Mouse (Mus musculus): ENCODE data around the gene Myadm. TPM values are rescaled to one million over a fixed set of nuclear protein-coding genes. Genes with fewer than 3 reads are reported as not detected.
A peak's percentile ranks its signal among the peaks of the same experiment; 100 is the strongest.

Myadm gene
- polyA plus RNA-seq, 1 experiment, result 280 TPM

DNA sequence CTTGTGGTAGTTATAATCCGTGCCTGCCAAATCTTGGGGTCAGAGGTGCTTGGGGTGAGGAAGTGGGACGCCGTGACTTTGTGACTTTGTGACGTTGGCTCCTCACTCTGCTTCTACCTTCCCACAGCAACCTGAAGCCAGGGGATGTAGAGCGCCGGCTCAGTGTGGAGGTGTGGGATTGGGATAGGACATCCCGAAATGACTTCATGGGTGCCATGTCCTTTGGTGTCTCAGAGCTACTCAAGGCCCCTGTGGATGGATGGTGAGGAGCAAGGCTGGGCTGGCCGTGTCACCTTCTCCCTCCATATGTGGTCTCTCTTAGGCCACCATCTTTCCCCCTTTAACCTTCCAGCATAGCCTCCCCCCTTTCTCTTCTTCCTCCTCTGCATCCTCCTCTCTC, 24.7 kb downstream of the Myadm start:
- H3K27ac ChIP-seq (ENCODE audit: insufficient read depth, low read depth, low read length), result no peak overlapping the region
- H3K4me3 ChIP-seq (ENCODE audit: insufficient read depth, low read length), result no peak overlapping the region
- TF ChIP-seq POLR2A (IDR thresholded peaks at IDR 0.05; ENCODE audit: borderline replicate concordance, low read depth, low read length) (no peak), CTCF (IDR thresholded peaks at IDR 0.05; ENCODE audit: low read depth, low read length) (no peak)
- H3K4me1 ChIP-seq (ENCODE audit: control insufficient read depth, insufficient read depth, low read length), result peaks cover 4% of the 10 kb centered on the region

DNA sequence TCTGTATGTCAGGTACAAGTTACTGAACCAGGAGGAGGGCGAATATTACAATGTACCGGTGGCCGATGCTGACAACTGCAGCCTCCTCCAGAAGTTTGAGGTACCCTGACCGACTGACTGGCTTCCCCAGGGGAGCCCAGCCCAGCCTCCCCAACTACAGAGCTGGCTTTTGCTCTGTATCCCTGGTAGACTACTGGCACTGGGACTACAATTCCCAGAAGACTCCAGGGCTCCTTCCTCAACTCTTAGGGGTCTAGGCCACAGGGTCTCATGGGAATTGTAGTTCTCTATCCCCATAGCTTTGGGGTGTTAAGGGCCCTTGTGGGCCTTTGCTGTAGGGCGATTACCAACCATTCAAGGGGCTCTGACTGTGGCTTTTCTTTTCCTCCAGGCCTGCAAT, 25.2 kb downstream of the Myadm start:
- no peak for TF ChIP-seq POLR2A (IDR thresholded peaks at IDR 0.05; ENCODE audit: borderline replicate concordance, low read depth, low read length)
- H3K4me1 ChIP-seq (ENCODE audit: control insufficient read depth, insufficient read depth, low read length), result no peaks in the 10 kb centered on the region
- H3K27ac ChIP-seq (ENCODE audit: insufficient read depth, low read depth, low read length), result no peak overlapping the region
- no peak overlapping the region for H3K4me3 ChIP-seq (ENCODE audit: insufficient read depth, low read length)

- Histone ChIP-seq H3K27ac (ENCODE audit: insufficient read depth, low read depth, low read length) (no peak overlapping the region), H3K4me1 (ENCODE audit: control insufficient read depth, insufficient read depth, low read length) (no peaks in the 10 kb centered on the region), H3K4me3 (ENCODE audit: insufficient read depth, low read length) (no peak overlapping the region)
- TF ChIP-seq POLR2A (IDR thresholded peaks at IDR 0.05; ENCODE audit: borderline replicate concordance, low read depth, low read length) (no peak), CTCF (IDR thresholded peaks at IDR 0.05; ENCODE audit: low read depth, low read length) (no peak)
Measured at GRCm38 (mm10) chr7:3317704-3318103, 28.8 kb downstream of the Myadm start.

DNA sequence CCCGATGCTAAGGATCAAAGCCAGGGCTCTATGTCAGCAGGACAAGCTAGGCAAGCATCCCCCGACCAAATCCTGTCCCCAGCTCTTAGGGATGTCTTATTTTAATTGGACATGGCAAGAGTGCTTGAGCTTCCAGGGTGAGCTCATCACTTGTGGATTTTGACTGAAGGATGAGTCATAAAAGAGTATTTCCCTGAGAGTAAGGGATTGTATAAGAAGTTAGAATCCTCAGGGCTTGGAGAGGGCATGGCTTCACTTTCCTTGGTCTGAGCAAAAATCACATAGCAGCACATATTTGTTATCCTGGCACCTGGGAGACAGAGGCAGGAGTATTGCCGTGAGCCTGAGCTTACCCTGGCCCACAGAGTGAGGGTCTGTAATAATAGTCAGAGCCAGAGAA, 32.0 kb downstream of the Myadm start:
- Histone ChIP-seq H3K4me3 (ENCODE audit: insufficient read depth, low read length) (no peak overlapping the region), H3K27ac (ENCODE audit: insufficient read depth, low read depth, low read length) (no peak overlapping the region), H3K4me1 (ENCODE audit: control insufficient read depth, insufficient read depth, low read length) (no peaks in the 10 kb centered on the region)
- TF ChIP-seq POLR2A (IDR thresholded peaks at IDR 0.05; ENCODE audit: borderline replicate concordance, low read depth, low read length), result no peak
- no peak for TF ChIP-seq CTCF (IDR thresholded peaks at IDR 0.05; ENCODE audit: low read depth, low read length)

GRCm38 (mm10) chr7:3323826-3324225, 34.9 kb downstream of the Myadm start:
- no peak for TF ChIP-seq POLR2A (IDR thresholded peaks at IDR 0.05; ENCODE audit: borderline replicate concordance, low read depth, low read length)
- TF ChIP-seq CTCF (IDR thresholded peaks at IDR 0.05; ENCODE audit: low read depth, low read length), result no peak
- Histone ChIP-seq H3K4me3 (ENCODE audit: insufficient read depth, low read length) (no peak overlapping the region), H3K27ac (ENCODE audit: insufficient read depth, low read depth, low read length) (no peak overlapping the region), H3K4me1 (ENCODE audit: control insufficient read depth, insufficient read depth, low read length) (no peaks in the 10 kb centered on the region)

DNA sequence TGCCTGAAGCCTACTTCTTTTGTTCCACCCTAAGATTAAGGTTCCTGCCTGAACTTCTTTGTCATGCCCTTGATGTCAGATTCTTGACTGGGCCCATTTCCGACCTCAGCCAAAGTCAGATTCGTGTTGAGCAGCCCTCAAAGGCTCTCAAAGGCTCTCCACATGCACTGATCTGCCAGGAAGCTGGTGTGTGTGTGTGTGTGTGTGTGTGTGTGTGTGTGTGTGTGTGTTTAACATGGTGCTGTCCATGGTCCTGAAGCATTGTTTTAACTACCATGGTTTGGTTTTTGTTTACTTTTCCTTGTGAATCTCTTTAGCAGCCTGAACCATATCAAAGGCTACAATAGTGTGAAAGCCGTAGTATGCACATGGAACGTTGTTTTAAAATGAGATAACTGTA, 39.1 kb downstream of the Myadm start:
- H3K4me3 ChIP-seq (ENCODE audit: insufficient read depth, low read length), result no peak overlapping the region
- TF ChIP-seq POLR2A (IDR thresholded peaks at IDR 0.05; ENCODE audit: borderline replicate concordance, low read depth, low read length), result no peak
- no peak for TF ChIP-seq CTCF (IDR thresholded peaks at IDR 0.05; ENCODE audit: low read depth, low read length)
- no peaks in the 10 kb centered on the region for H3K4me1 ChIP-seq (ENCODE audit: control insufficient read depth, insufficient read depth, low read length)
- H3K27ac ChIP-seq (ENCODE audit: insufficient read depth, low read depth, low read length), result no peak overlapping the region

- Histone ChIP-seq H3K4me3 (ENCODE audit: insufficient read depth, low read length) (no peak overlapping the region), H3K4me1 (ENCODE audit: control insufficient read depth, insufficient read depth, low read length) (no peaks in the 10 kb centered on the region), H3K27ac (ENCODE audit: insufficient read depth, low read depth, low read length) (no peak overlapping the region)
- TF ChIP-seq POLR2A (IDR thresholded peaks at IDR 0.05; ENCODE audit: borderline replicate concordance, low read depth, low read length) (no peak), CTCF (IDR thresholded peaks at IDR 0.05; ENCODE audit: low read depth, low read length) (peak; percentile 77)
Measured at GRCm38 (mm10) chr7:3329776-3330546, 41.1 kb downstream of the Myadm start.

- Histone ChIP-seq H3K4me3 (ENCODE audit: insufficient read depth, low read length) (no peak overlapping the region), H3K4me1 (ENCODE audit: control insufficient read depth, insufficient read depth, low read length) (no peaks in the 10 kb centered on the region), H3K27ac (ENCODE audit: insufficient read depth, low read depth, low read length) (no peak overlapping the region)
- no peak for TF ChIP-seq POLR2A (IDR thresholded peaks at IDR 0.05; ENCODE audit: borderline replicate concordance, low read depth, low read length)
- no peak for TF ChIP-seq CTCF (IDR thresholded peaks at IDR 0.05; ENCODE audit: low read depth, low read length)
Measured at GRCm38 (mm10) chr7:3331171-3331570, 42.3 kb downstream of the Myadm start.

DNA sequence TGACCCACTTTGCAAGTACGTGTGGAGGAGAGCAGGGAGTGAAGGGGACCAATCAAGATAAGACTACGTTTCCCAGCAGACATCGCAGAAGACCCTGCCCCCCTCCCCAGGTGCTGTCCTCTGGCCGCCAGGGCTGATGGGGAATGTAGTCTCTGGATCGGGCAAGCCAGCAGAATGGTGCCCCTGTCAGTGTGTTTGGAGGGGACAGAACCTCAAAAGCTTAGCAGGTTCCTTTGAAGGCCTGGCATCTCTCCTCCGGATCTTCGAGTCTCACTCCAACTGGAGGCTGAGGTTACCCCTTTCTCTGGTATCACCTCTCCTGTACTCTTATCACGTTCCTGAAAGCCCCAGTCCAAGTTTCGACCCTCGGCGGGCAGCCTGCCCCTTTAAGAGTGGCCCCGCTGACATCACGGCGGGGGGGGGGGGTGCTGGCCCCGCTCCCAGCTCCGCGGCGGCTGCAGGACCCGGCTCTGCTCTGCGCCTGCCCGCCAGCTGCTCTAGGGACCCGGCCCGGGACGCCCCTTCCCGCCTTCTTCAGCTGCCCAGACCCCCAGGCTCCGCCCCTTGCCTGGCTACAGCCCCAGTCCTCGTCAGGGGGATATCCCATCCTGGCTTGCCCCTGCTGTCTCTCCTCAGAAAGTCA, 42.8 kb downstream of the Myadm start:
- no peak overlapping the region for H3K27ac ChIP-seq (ENCODE audit: insufficient read depth, low read depth, low read length)
- TF ChIP-seq CTCF (IDR thresholded peaks at IDR 0.05; ENCODE audit: low read depth, low read length), result no peak
- no peak for TF ChIP-seq POLR2A (IDR thresholded peaks at IDR 0.05; ENCODE audit: borderline replicate concordance, low read depth, low read length)
- no peaks in the 10 kb centered on the region for H3K4me1 ChIP-seq (ENCODE audit: control insufficient read depth, insufficient read depth, low read length)
- no peak overlapping the region for H3K4me3 ChIP-seq (ENCODE audit: insufficient read depth, low read length)

DNA sequence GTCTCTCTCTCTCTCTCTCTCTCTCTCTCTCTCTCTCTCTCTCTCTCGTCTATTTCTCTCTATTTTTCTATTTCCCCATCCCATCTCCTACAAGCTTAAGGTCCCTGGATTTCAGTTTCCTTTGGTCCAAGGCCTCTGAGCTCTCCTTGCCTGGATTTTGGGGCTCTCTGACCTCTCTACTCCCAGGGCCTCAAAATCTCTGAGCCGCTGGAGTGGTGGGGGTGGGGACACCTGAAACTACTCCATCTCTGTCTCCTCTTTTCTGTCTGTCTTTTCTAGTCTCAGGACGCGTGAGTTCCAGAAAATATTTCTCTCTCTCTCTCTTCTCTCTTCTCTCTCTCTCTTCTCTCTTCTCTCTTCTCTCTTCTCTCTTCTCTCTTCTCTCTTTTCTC, 43.3 kb downstream of the Myadm start:
- Histone ChIP-seq H3K4me3 (ENCODE audit: insufficient read depth, low read length) (no peak overlapping the region), H3K4me1 (ENCODE audit: control insufficient read depth, insufficient read depth, low read length) (no peaks in the 10 kb centered on the region), H3K27ac (ENCODE audit: insufficient read depth, low read depth, low read length) (no peak overlapping the region)
- TF ChIP-seq CTCF (IDR thresholded peaks at IDR 0.05; ENCODE audit: low read depth, low read length), result no peak
- TF ChIP-seq POLR2A (IDR thresholded peaks at IDR 0.05; ENCODE audit: borderline replicate concordance, low read depth, low read length), result no peak
